Mouse (Mus musculus): ENCODE results near the gene Zic1.

- no peak for TF ChIP-seq CTCF (IDR thresholded peaks at IDR 0.05; ENCODE audit: low read depth)
- no peak for TF ChIP-seq EP300 (IDR thresholded peaks at IDR 0.05; ENCODE audit: low read depth)
These were observed 44.2 kb upstream of the Zic1 start for GRCm38 (mm10) chr9:91409771-91410170.
